Mouse (Mus musculus): ENCODE measurements at regions not wholly inside any gene's neighbourhood (a gene's known extent, or its start where the extent isn't known, plus 50 kb on each side); places are given as distances from the start of the nearest gene placed in this dataset.
A peak's percentile ranks its signal among the peaks of the same experiment; 100 is the strongest.

GRCm38 (mm10) chr17:47282476-47282875 is 86.2 kb upstream of the Mrps10 start:
- TF ChIP-seq CTCF (conservative IDR thresholded peaks at IDR 0.05; ENCODE audit: low read length) (no peak), POU5F1 (IDR thresholded peaks at IDR 0.05; ENCODE audit: borderline replicate concordance, low read length) (no peak), NANOG (IDR thresholded peaks at IDR 0.05; ENCODE audit: borderline replicate concordance, low read length) (no peak)
- Histone ChIP-seq H3K9me3 (ENCODE audit: low read length) (no peaks in the 10 kb centered on the region), H3K4me1 (replicated peaks; ENCODE audit: low read depth, low read length) (peaks cover 29% of the 10 kb centered on the region), H3K27me3 (ENCODE audit: insufficient read depth, low read length) (no peaks in the 10 kb centered on the region), H3K4me3 (replicated peaks; ENCODE audit: low read length) (no peak overlapping the region), H3K36me3 (ENCODE audit: insufficient read depth, low read length) (peaks cover 12% of the 10 kb centered on the region)

DNA sequence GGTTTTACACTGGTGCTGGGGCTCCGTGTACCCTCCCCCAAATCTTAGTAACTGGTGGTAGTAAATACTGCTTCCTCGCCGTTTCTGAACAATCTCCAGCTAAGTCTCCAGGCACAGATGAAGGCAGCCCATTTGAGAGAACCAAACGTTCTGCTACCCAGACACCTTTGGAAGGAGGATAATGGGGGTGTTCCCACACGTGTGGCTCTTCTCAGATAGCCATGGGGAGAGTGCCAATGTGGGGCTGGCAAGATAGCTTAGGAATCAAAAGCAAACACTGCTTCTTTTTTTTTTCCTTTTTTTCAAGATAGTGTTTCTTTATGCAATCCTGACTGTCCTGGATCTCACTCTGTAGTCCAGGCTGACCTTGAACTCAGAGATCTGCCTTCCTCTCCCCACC is 90.8 kb upstream of the Mrps10 start:
- no peak for TF ChIP-seq CTCF (conservative IDR thresholded peaks at IDR 0.05; ENCODE audit: low read length)
- no peak for TF ChIP-seq POU5F1 (IDR thresholded peaks at IDR 0.05; ENCODE audit: borderline replicate concordance, low read length)
- TF ChIP-seq NANOG (IDR thresholded peaks at IDR 0.05; ENCODE audit: borderline replicate concordance, low read length), result no peak
- no peaks in the 10 kb centered on the region for H3K36me3 ChIP-seq (ENCODE audit: insufficient read depth, low read length)
- peaks cover 37% of the 10 kb centered on the region for H3K4me1 ChIP-seq (replicated peaks; ENCODE audit: low read depth, low read length)

GRCm38 (mm10) chr17:47276639-47277038 is 92.0 kb upstream of the Mrps10 start:
- no peaks in the 10 kb centered on the region for H3K27me3 ChIP-seq (ENCODE audit: insufficient read depth, low read length)
- TF ChIP-seq CTCF (conservative IDR thresholded peaks at IDR 0.05; ENCODE audit: low read length) (no peak), NANOG (IDR thresholded peaks at IDR 0.05; ENCODE audit: borderline replicate concordance, low read length) (no peak)
- no peaks in the 10 kb centered on the region for H3K9me3 ChIP-seq (ENCODE audit: low read length)
- no peak overlapping the region for H3K4me3 ChIP-seq (replicated peaks; ENCODE audit: low read length)
- H3K4me1 ChIP-seq (replicated peaks; ENCODE audit: low read depth, low read length), result peaks cover 32% of the 10 kb centered on the region
- no peaks in the 10 kb centered on the region for H3K36me3 ChIP-seq (ENCODE audit: insufficient read depth, low read length)

More for the DNA sequence above, 90.8 kb upstream of the Mrps10 start:
- no peaks in the 10 kb centered on the region for H3K9me3 ChIP-seq (ENCODE audit: low read length)
- no peaks in the 10 kb centered on the region for H3K27me3 ChIP-seq (ENCODE audit: insufficient read depth, low read length)
- no peak overlapping the region for H3K4me3 ChIP-seq (replicated peaks; ENCODE audit: low read length)

DNA sequence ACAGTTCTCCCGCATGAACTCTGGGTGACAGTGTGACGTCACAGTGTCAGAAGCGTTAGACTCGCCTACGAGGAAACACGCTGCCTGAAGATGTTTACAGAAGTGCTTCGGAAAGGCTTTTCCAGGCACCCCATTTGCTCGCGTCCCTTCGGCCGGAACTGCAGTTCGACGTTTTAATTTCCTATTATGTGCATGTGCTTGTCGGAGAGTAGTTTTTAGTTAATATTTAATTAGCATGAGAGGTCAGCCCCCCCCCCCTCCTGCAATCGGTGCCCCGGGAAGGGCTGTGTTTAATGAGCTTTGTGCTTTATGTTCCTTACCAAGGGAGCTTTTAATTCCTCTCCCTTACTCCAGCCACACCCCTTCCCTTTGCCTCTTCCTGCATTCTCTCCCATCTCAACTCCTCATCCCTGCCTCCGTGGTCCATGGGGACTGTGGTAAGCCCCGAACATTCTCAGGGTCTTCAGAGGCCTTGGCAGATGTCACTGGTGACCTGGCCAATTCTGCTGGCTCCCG is 92.8 kb upstream of the Mrps10 start:
- TF ChIP-seq NANOG (IDR thresholded peaks at IDR 0.05; ENCODE audit: borderline replicate concordance, low read length), result no peak
- no peak for TF ChIP-seq POU5F1 (IDR thresholded peaks at IDR 0.05; ENCODE audit: borderline replicate concordance, low read length)
- no peak for TF ChIP-seq CTCF (conservative IDR thresholded peaks at IDR 0.05; ENCODE audit: low read length)
- peak overlapping the region; percentile 53 for H3K4me3 ChIP-seq (replicated peaks; ENCODE audit: low read length)

DNA sequence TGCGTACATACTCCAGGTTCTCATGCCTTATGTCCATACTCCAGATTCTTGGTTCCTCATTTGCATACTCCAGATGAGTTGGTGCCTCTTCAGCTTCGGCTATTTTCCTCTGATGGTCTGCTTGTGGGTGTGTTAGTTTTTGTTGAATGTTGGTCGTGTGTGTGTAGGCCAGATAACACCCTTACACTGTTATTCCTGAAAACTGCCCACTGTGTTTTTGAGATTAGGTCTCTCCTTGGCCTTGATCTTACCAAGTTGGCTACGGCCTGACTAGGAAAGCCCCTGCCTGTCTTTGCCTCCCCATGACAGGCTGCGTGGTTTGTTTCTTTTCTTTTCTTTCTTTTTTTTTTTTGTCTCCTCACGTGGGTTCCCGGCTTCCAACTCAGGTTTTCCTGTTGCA is 95.4 kb upstream of the Mrps10 start:
- H3K36me3 ChIP-seq (ENCODE audit: insufficient read depth, low read length), result no peaks in the 10 kb centered on the region
- no peak overlapping the region for H3K4me3 ChIP-seq (replicated peaks; ENCODE audit: low read length)
- TF ChIP-seq POU5F1 (IDR thresholded peaks at IDR 0.05; ENCODE audit: borderline replicate concordance, low read length) (no peak), NANOG (IDR thresholded peaks at IDR 0.05; ENCODE audit: borderline replicate concordance, low read length) (no peak), CTCF (conservative IDR thresholded peaks at IDR 0.05; ENCODE audit: low read length) (no peak)
- H3K27me3 ChIP-seq (ENCODE audit: insufficient read depth, low read length), result no peaks in the 10 kb centered on the region
- H3K9me3 ChIP-seq (ENCODE audit: low read length), result no peaks in the 10 kb centered on the region
- H3K4me1 ChIP-seq (replicated peaks; ENCODE audit: low read depth, low read length), result peaks cover 36% of the 10 kb centered on the region

More for the DNA sequence above, 92.8 kb upstream of the Mrps10 start:
- Histone ChIP-seq H3K9me3 (ENCODE audit: low read length) (no peaks in the 10 kb centered on the region), H3K36me3 (ENCODE audit: insufficient read depth, low read length) (no peaks in the 10 kb centered on the region), H3K27me3 (ENCODE audit: insufficient read depth, low read length) (no peaks in the 10 kb centered on the region), H3K4me1 (replicated peaks; ENCODE audit: low read depth, low read length) (peaks cover 32% of the 10 kb centered on the region)

DNA sequence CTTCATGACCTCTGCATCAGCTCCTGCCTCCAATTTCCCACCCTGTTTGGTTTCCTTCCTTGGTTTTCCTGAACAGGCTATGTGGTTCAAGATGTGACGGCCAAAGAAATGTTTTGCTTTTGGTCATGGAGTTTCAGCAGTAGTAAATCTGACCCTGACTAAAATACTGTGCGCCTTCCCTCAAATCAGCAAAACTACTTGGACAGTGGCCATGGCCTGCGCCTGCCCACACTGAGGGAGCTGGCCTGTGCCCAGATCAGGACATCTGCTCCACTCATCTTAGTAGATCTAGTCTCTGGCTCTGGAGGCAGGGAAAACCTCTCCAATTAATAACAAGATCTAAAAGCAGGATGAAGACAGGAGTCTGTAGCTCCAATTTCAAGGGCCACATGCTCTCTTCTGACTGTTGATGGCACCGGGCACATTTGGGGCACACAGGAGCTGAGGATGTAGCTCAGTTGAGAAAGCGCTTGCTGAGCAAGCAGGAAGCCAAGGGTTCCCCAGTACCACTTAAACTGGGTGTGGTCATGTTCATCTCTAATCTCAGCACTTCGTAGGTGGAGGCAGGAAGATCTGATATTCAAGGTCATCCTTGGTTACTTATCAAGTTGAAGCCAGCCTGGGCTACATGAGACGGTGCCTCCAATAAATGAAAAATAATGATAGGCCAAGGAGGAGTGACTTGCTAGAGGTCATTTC is 96.6 kb upstream of the Mrps10 start:
- Histone ChIP-seq H3K4me1 (replicated peaks; ENCODE audit: low read depth, low read length) (peaks cover 39% of the 10 kb centered on the region), H3K9me3 (ENCODE audit: low read length) (no peaks in the 10 kb centered on the region), H3K36me3 (ENCODE audit: insufficient read depth, low read length) (no peaks in the 10 kb centered on the region), H3K27me3 (ENCODE audit: insufficient read depth, low read length) (no peaks in the 10 kb centered on the region), H3K4me3 (replicated peaks; ENCODE audit: low read length) (no peak overlapping the region)
- TF ChIP-seq CTCF (conservative IDR thresholded peaks at IDR 0.05; ENCODE audit: low read length) (no peak), POU5F1 (IDR thresholded peaks at IDR 0.05; ENCODE audit: borderline replicate concordance, low read length) (no peak), NANOG (IDR thresholded peaks at IDR 0.05; ENCODE audit: borderline replicate concordance, low read length) (no peak)

DNA sequence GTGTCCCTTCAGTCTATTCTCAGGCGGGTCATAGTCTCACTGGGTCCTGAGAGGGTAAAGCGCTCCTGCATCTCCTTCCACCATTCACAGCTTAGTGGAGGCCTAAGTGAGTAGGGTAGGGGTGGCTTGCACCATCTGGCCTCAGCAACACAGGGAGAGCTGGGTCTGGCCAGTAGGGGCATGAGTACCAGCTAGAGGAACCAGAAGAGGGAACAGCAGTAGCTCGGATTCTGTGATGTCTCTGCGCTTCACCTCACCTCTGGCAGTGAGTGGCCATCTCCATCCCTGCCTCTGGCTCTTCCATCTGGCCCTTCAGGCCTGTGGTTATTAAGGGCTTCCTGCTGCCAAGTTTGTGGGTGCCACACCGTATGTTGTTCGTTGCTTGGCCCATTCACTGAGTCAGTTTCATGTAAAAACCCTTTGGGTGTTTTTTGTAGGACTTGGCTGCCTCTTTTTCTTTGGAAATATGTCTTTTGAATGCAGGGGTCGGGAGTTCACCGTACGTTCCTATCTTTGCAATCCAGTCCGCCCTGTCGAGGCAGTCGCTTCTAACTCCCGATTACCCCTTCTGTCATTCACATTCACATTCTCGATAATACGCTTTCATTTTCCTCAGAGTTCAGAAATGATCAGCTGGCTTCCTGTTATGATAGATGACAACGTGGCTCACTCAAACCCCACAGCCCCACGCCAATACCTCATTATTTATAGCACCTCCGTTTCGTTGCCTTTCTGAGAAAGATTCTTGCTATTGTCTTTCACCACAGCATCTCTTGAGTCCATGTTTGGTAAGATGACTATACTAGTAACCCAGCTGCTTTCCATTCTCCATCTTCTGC is 99.4 kb upstream of the Mrps10 start:
- no peak for TF ChIP-seq POU5F1 (IDR thresholded peaks at IDR 0.05; ENCODE audit: borderline replicate concordance, low read length)
- TF ChIP-seq CTCF (conservative IDR thresholded peaks at IDR 0.05; ENCODE audit: low read length), result no peak
- TF ChIP-seq NANOG (IDR thresholded peaks at IDR 0.05; ENCODE audit: borderline replicate concordance, low read length), result no peak
- peaks cover 46% of the 10 kb centered on the region for H3K4me1 ChIP-seq (replicated peaks; ENCODE audit: low read depth, low read length)
- H3K36me3 ChIP-seq (ENCODE audit: insufficient read depth, low read length), result no peaks in the 10 kb centered on the region
- no peak overlapping the region for H3K4me3 ChIP-seq (replicated peaks; ENCODE audit: low read length)
- H3K27me3 ChIP-seq (ENCODE audit: insufficient read depth, low read length), result no peaks in the 10 kb centered on the region
- H3K9me3 ChIP-seq (ENCODE audit: low read length), result no peaks in the 10 kb centered on the region

DNA sequence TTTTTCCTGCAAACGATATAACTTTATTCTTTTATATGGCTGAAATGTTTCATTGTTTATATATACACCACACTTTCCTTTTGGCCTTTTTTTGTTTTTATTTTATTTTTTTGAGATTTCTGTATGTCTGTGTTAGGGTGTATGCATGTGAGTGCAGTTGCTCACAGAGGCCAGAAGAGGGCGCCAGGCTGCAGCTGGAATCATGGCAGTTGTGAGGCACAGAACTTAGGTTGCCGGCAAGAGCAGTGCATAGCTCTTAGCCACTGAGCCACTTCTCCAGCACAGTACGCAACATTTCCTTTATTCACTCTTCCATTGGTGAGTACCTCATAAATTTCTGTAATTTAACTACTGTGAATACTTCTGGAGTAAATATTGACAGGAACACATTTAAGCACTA is 100.8 kb upstream of the Mrps10 start:
- peaks cover 2% of the 10 kb centered on the region for H3K9me3 ChIP-seq (ENCODE audit: low read length)
- TF ChIP-seq POU5F1 (IDR thresholded peaks at IDR 0.05; ENCODE audit: borderline replicate concordance, low read length) (no peak), NANOG (IDR thresholded peaks at IDR 0.05; ENCODE audit: borderline replicate concordance, low read length) (no peak), CTCF (conservative IDR thresholded peaks at IDR 0.05; ENCODE audit: low read length) (peak; percentile 73)
- peaks cover 53% of the 10 kb centered on the region for H3K4me1 ChIP-seq (replicated peaks; ENCODE audit: low read depth, low read length)
- H3K4me3 ChIP-seq (replicated peaks; ENCODE audit: low read length), result 0 out of 2 replicates have a peak overlapping the region, but pooled peaks have one; percentile 7
- no peaks in the 10 kb centered on the region for H3K27me3 ChIP-seq (ENCODE audit: insufficient read depth, low read length)
- H3K36me3 ChIP-seq (ENCODE audit: insufficient read depth, low read length), result no peaks in the 10 kb centered on the region
